Mouse (Mus musculus): ENCODE measurements around the gene Plcg2.

Plcg2 gene

GRCm38 (mm10) chr8:117485316-117485715 is 12.8 kb upstream of the Plcg2 start:
- DNase-seq (ENCODE audit: low read depth, low spot score), result no peak

- no peak for DNase-seq (ENCODE audit: low read depth, low spot score)
Measured at GRCm38 (mm10) chr8:117488246-117489005, 9.7 kb upstream of the Plcg2 start.

DNA sequence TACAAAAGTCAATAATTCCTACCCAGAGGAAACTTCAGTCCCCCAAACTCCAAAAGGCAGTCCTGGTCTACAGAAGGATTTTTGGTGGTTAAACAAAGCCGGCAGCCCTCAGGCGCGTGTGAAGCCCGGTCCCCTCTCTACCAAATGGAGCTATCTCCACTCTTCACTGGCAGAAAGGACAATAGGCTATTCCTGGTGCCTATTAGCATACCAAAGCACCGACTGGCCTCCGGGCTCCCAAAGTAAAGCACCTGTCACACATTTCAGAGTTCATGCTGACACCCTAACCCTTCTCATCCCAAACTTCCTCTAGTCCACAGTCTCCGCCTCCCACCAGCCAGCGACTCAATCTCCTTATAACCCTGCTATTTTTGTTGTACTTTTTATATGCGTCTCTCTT is 4.5 kb upstream of the Plcg2 start:
- DNase-seq (ENCODE audit: low read depth, low spot score), result peak; percentile 89

GRCm38 (mm10) chr8:117494874-117495273 is 3.2 kb upstream of the Plcg2 start:
- no peak for DNase-seq (ENCODE audit: low read depth, low spot score)

DNA sequence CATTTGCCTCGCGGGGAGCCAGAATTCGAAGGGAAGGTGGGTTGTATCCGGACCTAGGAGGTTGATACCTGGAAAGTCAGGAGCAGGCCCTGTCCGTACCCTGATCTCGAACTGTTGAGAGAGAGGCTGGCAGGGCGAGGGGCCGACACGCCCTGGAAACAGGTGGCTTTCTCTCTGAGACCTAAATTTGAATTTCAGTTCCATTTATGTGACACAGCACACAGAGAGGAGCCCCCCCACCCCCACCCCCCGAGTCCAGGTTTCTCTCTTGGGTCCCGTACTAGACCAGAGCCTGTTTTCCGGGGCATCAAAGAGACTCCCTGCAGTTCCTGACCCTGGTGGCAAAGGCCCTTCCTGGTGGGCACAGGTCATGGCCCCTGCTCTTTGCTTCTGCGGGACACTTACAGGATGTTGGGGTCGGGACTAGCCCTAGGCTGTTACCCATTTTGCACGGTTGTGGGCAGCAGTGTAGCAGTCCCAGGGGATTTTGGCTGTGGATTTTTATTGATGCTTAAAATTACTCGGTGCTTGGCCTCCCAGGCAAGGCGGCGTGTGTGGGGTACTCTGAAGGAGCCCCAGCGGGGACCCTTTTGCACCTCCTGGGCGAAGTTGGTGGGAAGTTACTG is 937 bp downstream of the Plcg2 start:
- no peak for DNase-seq (ENCODE audit: low read depth, low spot score)

DNA sequence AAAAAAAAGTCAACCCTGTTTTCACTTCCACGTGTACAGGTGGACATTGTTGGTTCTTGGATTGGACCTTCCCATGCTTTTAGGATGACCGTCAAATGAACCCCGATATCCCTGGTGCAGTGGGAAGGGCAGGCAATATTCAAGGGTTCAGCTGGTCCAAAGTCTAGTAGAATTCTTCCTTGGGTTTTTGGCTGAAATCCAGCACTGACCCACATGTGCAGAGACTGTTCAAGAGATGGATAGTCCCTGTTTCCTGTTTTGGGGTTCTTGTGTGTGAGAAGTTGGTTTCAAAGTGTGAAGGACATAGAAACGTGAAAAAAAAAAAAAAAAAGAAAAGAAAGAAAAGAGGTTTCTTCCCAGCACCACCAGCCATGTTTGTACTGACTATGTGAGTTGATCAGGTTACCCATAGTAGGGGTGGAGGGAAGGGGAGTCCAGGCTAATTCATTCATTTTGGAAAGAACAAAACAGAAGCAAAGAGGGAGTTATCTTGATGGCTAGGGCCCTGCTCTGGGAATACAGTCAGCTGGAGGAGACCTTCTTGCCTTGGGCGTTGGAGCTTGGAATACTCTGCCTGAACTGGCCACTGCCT is 2.2 kb downstream of the Plcg2 start:
- DNase-seq (ENCODE audit: low read depth, low spot score), result no peak

DNA sequence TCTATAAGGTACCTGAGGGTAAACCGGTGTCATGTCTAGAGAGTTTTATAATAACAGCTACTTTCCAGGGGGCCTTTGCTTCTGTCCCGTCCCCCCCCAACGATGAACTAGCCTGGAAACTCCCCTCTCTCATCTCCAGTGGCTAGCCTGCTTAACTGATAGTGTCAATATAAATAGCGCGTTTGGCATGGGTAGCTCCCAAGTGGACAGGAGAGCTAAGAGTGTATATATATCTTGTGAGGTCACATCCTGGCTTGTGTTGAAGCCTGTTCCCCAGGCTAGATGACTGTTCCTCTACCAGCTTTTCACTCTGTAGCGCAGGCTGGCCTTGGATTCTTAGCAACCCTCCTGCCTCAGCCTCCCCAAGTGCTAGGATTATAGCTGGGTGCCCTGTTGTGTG is 3.2 kb downstream of the Plcg2 start:
- DNase-seq (ENCODE audit: low read depth, low spot score), result no peak

- DNase-seq (ENCODE audit: low read depth, low spot score), result peak; percentile 80
Measured at GRCm38 (mm10) chr8:117503405-117504069, 5.4 kb downstream of the Plcg2 start.

GRCm38 (mm10) chr8:117507703-117508102 is 9.6 kb downstream of the Plcg2 start:
- DNase-seq (ENCODE audit: low read depth, low spot score), result no peak

- DNase-seq (ENCODE audit: low read depth, low spot score), result no peak
Measured at GRCm38 (mm10) chr8:117516876-117517565, 18.9 kb downstream of the Plcg2 start.

- DNase-seq (ENCODE audit: low read depth, low spot score), result peak; percentile 40
Measured at GRCm38 (mm10) chr8:117517861-117518260, 19.8 kb downstream of the Plcg2 start.

DNA sequence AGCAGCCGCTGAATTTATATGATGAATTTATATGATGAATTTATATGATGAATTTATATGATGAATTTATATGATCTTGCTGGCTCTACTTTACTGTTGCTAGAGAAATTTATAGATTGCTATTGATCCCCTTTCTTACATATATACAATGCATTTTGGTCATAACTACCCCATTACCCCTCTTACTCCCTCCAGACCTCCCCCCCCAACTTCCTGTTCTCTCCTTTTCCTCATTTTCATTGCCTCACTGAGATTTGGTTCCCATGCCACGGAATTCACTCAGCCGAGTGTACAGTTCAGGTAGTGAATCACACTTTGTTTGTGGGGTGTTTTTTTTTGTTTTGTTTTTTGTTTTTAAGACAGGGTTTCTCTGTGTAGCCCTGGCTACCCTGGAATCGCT is 20.8 kb downstream of the Plcg2 start:
- DNase-seq (ENCODE audit: low read depth, low spot score), result no peak

GRCm38 (mm10) chr8:117526185-117526584 is 28.1 kb downstream of the Plcg2 start:
- no peak for DNase-seq (ENCODE audit: low read depth, low spot score)

DNA sequence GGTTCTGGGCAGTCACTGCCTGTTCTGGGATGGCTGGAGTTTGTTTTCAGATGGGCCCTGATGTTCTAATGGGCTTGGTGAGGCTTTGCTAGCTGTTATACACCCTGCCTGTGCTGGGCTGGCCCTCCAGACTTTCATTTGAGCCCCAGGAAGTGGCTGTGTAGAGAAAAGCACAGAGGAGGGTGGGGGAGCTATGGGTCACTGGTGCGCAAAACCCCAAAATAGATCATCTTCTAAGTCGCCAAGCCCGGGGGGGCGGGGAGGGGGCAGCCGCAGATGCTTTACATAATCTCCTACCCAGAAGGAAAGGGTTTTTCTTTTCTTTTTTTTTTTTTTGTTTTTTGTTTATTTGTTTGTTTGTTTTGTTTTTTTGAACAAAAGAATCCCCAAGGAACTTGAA is 29.9 kb downstream of the Plcg2 start:
- DNase-seq (ENCODE audit: low read depth, low spot score), result no peak

GRCm38 (mm10) chr8:117529177-117529576 is 31.1 kb downstream of the Plcg2 start:
- DNase-seq (ENCODE audit: low read depth, low spot score), result no peak

- DNase-seq (ENCODE audit: low read depth, low spot score), result no peak
Measured at GRCm38 (mm10) chr8:117532381-117532972, 34.4 kb downstream of the Plcg2 start.

GRCm38 (mm10) chr8:117536862-117537261 is 38.8 kb downstream of the Plcg2 start:
- no peak for DNase-seq (ENCODE audit: low read depth, low spot score)

- DNase-seq (ENCODE audit: low read depth, low spot score), result no peak
Measured at GRCm38 (mm10) chr8:117537751-117538150, 39.7 kb downstream of the Plcg2 start.

- DNase-seq (ENCODE audit: low read depth, low spot score), result no peak
Measured at GRCm38 (mm10) chr8:117542951-117543350, 44.9 kb downstream of the Plcg2 start.

GRCm38 (mm10) chr8:117543789-117544188 is 45.7 kb downstream of the Plcg2 start:
- DNase-seq (ENCODE audit: low read depth, low spot score), result no peak

- no peak for DNase-seq (ENCODE audit: low read depth, low spot score)
Measured at GRCm38 (mm10) chr8:117545043-117545442, 47.0 kb downstream of the Plcg2 start.

Measured in ES-CJ7 (cell line).